Mouse (Mus musculus) limb, embryonic 11.5 days (tissue): ENCODE measurements at regions not wholly inside any gene's neighbourhood (a gene's known extent, or its start where the extent isn't known, plus 50 kb on each side); places are given as distances from the start of the nearest gene placed in this dataset.
"Not testable (repeated sequence)": the region's sequence is repeated elsewhere in the genome, so short reads cannot be mapped to it uniquely, and the experiment has no call there.

ENCODE experiments used
- ATAC-seq: fragments of 200-750 bp; cut with Nextera tagmentation; 2 replicates; pipeline ENCODE4 v1.8.0; 2017; ENCODE audit warnings: low read depth; ENCODE audit not compliant: insufficient number of reproducible peaks, low FRiP score, low TSS enrichment
- DNase-seq: peaks from one replicate; pipeline ENCODE4 v3.0.0-alpha.2; 2015; ENCODE audit warnings: low spot score
- H3K27ac ChIP-seq: fragments of 300-500 bp; sonication (generic); replicated peaks from 2 replicates; pipeline ENCODE4 v1.5.1; 2014; ENCODE audit warnings: low read depth, mild to moderate bottlenecking, low read length
- H3K27me3 ChIP-seq: fragments of 300-500 bp; sonication (generic); 2 replicates; pipeline ENCODE4 v1.6.1; 2014; ENCODE audit warnings: mild to moderate bottlenecking, low read length, mixed read lengths; ENCODE audit not compliant: control insufficient read depth, insufficient read depth
- H3K36me3 ChIP-seq: fragments of 300-500 bp; sonication (generic); 2 replicates; pipeline ENCODE4 v1.6.1; 2014; ENCODE audit warnings: mild to moderate bottlenecking, low read length, moderate library complexity, mixed read lengths; ENCODE audit not compliant: control insufficient read depth, insufficient read depth
- H3K4me1 ChIP-seq: fragments of 300-500 bp; sonication (generic); 2 replicates; pipeline ENCODE4 v1.6.1; 2014; ENCODE audit warnings: low read length, mixed read lengths; ENCODE audit not compliant: control insufficient read depth, insufficient read depth
- H3K4me2 ChIP-seq: fragments of 300-500 bp; sonication (generic); 2 replicates; pipeline ENCODE4 v1.6.1; 2014; ENCODE audit warnings: low read depth, mild to moderate bottlenecking, moderate library complexity; ENCODE audit not compliant: severe bottlenecking
- H3K4me3 ChIP-seq: fragments of 300-500 bp; sonication (generic); 2 replicates; pipeline ENCODE4 v1.5.1; 2014; ENCODE audit warnings: low read depth, low read length
- H3K9ac ChIP-seq: fragments of 300-500 bp; sonication (generic); 2 replicates; pipeline ENCODE4 v1.6.1; 2014; ENCODE audit warnings: mild to moderate bottlenecking, low read length
- H3K9me3 ChIP-seq: fragments of 300-500 bp; sonication (generic); 2 replicates; pipeline ENCODE4 v1.6.1; 2016; ENCODE audit warnings: low read length; ENCODE audit not compliant: control insufficient read depth
- WGBS: fragments of 180-500 bp; shearing (Covaris S2); extraction: QIAGEN DNeasy Blood & Tissue Kit; methylation state at CpG from one replicate; pipeline ENCODE4 v1.1.7; 2014; 5-methylcytosine and 5-hydroxymethylcytosine counted together

DNA sequence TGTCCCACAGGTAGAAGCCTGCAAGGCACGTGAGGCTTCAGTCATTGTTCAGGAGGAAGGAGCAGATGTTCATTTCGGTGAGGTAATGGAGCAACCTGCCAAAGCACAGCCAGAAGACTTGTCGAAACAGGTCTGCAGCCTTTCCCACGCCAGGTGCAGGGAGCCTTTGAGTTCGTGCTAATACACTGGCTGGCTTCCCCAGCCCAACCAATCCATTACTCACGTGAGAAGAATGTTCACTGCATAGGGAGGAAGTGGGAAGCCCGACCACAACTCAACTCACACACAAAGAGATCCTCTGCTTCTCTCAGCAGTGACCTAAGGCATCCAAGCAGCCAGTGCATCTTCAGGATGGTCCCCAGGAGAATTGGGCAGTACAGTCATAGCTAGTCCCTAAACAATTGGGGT, 153.0 kb upstream of the Hes1 start:
- Histone ChIP-seq H3K4me3 (no peak overlapping the region), H3K27me3 (no peaks in the 10 kb centered on the region), H3K9me3 (no peaks in the 10 kb centered on the region), H3K4me2 (no peak overlapping the region), H3K9ac (no peak overlapping the region), H3K36me3 (no peaks in the 10 kb centered on the region), H3K4me1 (peaks cover 28% of the 10 kb centered on the region), H3K27ac (no peak overlapping the region)
- ATAC-seq (no peak), DNase-seq (peak; percentile 45)
- WGBS, result 71% methylated on average over 7 of the region's 7 CpGs

DNA sequence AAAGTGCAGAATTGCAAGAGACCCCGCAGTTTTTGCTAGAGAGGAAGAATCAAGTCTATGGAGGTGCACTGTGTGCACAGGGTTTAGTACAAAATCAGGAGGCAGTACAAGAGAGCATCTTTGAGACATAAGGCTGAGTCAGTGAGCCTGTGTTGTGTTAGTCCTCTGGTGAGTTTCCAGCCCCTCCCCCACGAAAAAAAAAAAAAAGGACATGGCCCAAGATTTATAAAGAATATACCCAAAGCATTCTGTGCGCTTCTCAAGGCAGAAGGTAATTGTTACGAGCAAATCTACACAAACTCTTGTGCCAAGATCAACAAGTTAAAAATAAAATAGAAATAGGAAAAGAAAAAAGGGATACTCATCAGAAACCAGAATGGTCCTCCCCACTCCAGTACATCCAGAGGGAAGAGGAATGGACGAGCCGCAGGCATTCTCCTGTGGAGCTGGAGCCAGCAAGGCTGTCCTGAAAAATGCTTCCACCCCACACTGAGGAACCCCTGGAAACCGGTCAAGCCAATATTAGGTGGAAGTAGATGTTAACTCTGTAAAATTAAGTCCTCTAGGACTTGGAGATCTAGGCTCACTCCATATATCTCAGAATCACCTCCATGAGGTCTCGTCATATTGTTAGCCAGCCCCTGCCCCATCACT, 150.7 kb upstream of the Hes1 start:
- Histone ChIP-seq H3K36me3 (no peaks in the 10 kb centered on the region), H3K9me3 (no peaks in the 10 kb centered on the region), H3K27me3 (no peaks in the 10 kb centered on the region), H3K4me3 (no peak overlapping the region), H3K4me1 (peaks cover 8% of the 10 kb centered on the region; the same call in 1 of the 2 replicates), H3K27ac (no peak overlapping the region), H3K4me2 (no peak overlapping the region), H3K9ac (no peak overlapping the region)
- ATAC-seq (no peak), DNase-seq (no peak)
- WGBS, result 83% methylated on average over 8 of the region's 8 CpGs

DNA sequence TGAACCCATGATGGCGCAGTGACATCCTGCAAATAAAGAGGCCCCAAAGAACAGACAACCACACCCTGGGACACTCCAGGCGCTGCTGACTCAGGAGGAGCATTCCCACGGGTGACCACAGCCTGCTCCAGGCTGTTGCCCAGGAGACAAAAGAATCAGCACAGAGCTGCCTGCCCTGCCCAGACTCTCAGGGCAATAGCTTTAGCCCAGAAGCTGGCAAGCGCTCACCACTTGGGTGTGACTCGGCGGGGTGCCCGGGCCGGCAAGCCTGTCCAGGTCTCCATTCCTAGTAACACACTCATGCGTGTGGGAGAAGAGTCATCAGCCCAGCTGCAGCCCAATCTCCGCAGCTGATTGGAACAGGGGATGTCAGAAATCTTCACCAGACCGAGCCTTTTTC, 148.8 kb upstream of the Hes1 start:
- Histone ChIP-seq H3K4me1 (no peaks in the 10 kb centered on the region), H3K27ac (no peak overlapping the region), H3K27me3 (no peaks in the 10 kb centered on the region), H3K4me3 (no peak overlapping the region), H3K36me3 (no peaks in the 10 kb centered on the region), H3K4me2 (no peak overlapping the region), H3K9ac (no peak overlapping the region), H3K9me3 (no peaks in the 10 kb centered on the region)
- ATAC-seq (no peak), DNase-seq (no peak)
- 64% methylated on average over 11 of the region's 11 CpGs for WGBS

DNA sequence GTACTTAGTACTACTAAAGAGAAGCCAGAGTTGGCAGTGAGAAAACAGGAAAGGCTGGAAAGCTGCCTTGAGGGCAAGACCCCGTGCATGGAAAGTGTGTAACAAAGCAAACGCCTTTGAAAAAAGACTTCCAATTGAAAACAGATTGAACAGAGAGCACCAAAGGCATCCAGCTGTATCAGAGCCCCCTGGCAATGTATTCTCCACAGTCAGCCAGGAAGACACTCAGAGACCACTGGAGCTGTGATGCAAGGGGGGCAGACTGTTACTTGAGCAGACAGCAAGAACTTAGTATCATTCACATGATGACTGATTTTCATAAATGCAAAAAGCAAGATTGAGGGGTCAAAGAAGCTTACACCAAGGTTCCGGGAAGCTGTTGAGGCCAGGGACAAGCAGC, 146.2 kb upstream of the Hes1 start:
- H3K4me2 ChIP-seq, result no peak overlapping the region
- no peaks in the 10 kb centered on the region for H3K27me3 ChIP-seq
- WGBS, result 34% methylated on average over 3 of the region's 3 CpGs
- H3K36me3 ChIP-seq, result no peaks in the 10 kb centered on the region
- no peak overlapping the region for H3K9ac ChIP-seq
- H3K4me3 ChIP-seq, result no peak overlapping the region
- H3K27ac ChIP-seq, result no peak overlapping the region
- 0 out of 2 replicates have a peak, but pooled peaks cover 3% of the 10 kb centered on the region for H3K4me1 ChIP-seq
- no peaks in the 10 kb centered on the region for H3K9me3 ChIP-seq
- no peak for ATAC-seq
- peak; percentile 34 for DNase-seq

DNA sequence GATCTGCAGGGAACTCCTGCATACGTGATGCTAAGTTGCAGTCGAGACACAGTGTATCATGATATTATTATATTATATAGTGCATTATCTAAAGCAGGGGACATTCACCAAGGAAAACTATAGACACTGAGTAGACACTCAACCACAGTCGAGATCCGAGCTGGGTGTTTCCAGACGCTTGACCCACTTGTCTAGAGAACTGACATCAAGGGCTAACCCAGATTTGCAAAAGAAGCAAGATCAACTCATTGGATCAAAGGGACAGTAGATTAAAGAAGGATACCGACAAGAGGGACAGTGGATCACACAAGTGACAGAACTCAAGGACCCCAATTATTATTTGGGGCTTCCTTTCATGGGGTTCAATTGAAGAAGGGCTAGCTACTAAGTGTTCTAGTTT, 145.8 kb upstream of the Hes1 start:
- no peak overlapping the region for H3K4me2 ChIP-seq
- H3K9ac ChIP-seq, result no peak overlapping the region
- WGBS, result 78% methylated on average over 6 of the region's 6 CpGs
- H3K4me3 ChIP-seq, result no peak overlapping the region
- no peaks in the 10 kb centered on the region for H3K27me3 ChIP-seq
- 0 out of 2 replicates have a peak, but pooled peaks cover 3% of the 10 kb centered on the region for H3K4me1 ChIP-seq
- no peak for ATAC-seq
- H3K27ac ChIP-seq, result no peak overlapping the region
- no peak for DNase-seq
- no peaks in the 10 kb centered on the region for H3K36me3 ChIP-seq
- no peaks in the 10 kb centered on the region for H3K9me3 ChIP-seq

DNA sequence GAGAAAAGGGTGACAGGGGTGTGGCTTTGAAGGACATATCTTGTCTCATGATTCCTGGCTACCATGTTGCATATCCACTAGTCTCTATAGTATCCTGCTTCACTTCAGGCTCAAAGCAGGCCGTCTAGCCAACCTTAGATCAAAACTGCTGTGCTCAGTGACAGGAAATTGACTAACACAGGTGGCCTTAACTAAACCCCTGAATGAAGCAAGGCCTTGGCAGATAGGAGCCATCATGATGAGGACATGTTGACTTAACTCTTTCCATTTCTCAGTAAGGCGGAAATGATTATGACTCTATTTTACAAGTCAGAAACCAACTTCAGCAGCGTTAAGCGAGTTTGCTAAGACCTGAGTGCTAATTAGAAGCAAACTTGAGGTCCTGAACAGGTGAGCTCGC, 143.2 kb upstream of the Hes1 start:
- Histone ChIP-seq H3K27ac (no peak overlapping the region), H3K9ac (no peak overlapping the region), H3K4me3 (no peak overlapping the region), H3K36me3 (no peaks in the 10 kb centered on the region), H3K4me1 (0 out of 2 replicates have a peak, but pooled peaks cover 3% of the 10 kb centered on the region), H3K9me3 (no peaks in the 10 kb centered on the region), H3K4me2 (no peak overlapping the region), H3K27me3 (no peaks in the 10 kb centered on the region)
- ATAC-seq, result no peak
- DNase-seq, result no peak
- WGBS, result 67% methylated on average over 5 of the region's 5 CpGs

DNA sequence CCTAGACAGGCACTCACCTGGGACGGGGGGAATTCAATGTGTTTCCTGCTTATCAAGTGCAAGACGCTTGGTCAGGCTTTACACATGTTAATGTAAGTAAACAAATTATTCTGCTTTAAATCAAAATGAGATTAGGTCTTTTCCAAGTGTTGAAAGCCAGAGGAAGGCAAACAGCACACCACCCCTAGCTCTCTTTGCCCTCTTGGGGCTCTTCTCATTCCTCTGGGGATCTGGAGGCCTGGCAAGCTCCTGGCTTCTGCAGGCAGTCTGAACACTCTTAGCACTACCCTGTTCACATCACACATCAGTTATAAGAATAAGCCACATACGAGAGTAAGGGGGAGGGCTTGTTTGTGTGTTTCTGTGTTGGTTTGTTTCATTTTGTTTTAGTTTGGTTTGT, 142.8 kb upstream of the Hes1 start:
- Histone ChIP-seq H3K27ac (no peak overlapping the region), H3K4me3 (no peak overlapping the region), H3K36me3 (no peaks in the 10 kb centered on the region), H3K27me3 (no peaks in the 10 kb centered on the region), H3K9ac (no peak overlapping the region), H3K4me2 (no peak overlapping the region), H3K9me3 (no peaks in the 10 kb centered on the region), H3K4me1 (0 out of 2 replicates have a peak, but pooled peaks cover 3% of the 10 kb centered on the region)
- DNase-seq (no peak), ATAC-seq (no peak)
- 62% methylated on average over 3 of the region's 3 CpGs for WGBS

DNA sequence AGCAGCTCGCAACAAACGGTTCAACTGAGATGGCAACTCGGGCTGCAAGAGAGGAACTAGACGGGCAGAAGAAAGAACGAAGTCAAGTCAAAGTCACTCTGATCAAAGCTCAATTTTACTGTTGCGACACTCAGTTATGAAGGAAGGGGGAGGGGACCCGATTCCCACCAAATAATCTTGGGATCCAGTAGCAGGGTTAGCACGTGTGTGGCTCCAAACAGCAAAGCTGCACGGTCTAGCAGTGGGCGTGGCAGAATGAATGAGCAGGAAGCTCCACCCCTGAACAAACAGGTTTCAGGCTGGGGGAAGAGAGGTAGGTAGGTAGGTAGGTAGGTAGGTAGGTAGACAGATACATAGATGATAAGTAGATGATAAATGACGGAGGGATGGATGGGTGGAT, 136.9 kb upstream of the Hes1 start:
- WGBS, result 93% methylated on average over 11 of the region's 11 CpGs

DNA sequence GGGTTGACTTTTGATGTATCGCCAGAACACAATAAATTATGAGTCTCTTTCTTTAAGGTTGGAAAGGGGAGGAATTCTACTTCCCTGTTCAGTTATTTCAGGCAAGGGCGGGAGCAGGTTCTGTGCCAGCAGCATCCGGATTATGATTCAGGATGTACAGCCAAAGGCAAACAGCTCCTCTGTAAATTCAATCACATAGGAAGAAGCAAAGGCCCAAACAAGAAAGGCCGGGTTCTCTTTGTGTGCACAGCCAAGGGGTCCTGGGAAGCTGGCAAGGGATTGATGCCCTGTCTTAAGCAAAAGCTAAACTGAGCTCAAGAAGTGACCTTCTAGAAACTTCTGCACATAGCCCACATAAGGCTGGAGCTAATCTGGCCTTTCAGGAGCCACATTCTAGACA, 135.9 kb upstream of the Hes1 start:
- ATAC-seq, result no peak
- DNase-seq, result no peak
- no peak overlapping the region for H3K27ac ChIP-seq
- no peaks in the 10 kb centered on the region for H3K36me3 ChIP-seq
- 93% methylated on average over 4 of the region's 4 CpGs for WGBS
- no peak overlapping the region for H3K4me3 ChIP-seq
- H3K9me3 ChIP-seq, result no peaks in the 10 kb centered on the region
- no peak overlapping the region for H3K4me2 ChIP-seq
- no peaks in the 10 kb centered on the region for H3K27me3 ChIP-seq
- H3K4me1 ChIP-seq, result no peaks in the 10 kb centered on the region
- H3K9ac ChIP-seq, result no peak overlapping the region

More for the DNA sequence above, 136.9 kb upstream of the Hes1 start:
- not testable (repeated sequence) for H3K4me2 ChIP-seq, DNase-seq, H3K27ac ChIP-seq, H3K27me3 ChIP-seq, H3K36me3 ChIP-seq, H3K4me3 ChIP-seq, H3K9me3 ChIP-seq, ATAC-seq, H3K9ac ChIP-seq, H3K4me1 ChIP-seq
